Mouse (Mus musculus) telencephalon, adult 2 months (tissue): ENCODE results near the gene 2410015M20Rik.

Source experiments
- DNase-seq: peaks from one replicate; pipeline ENCODE4 v3.0.0-alpha.2; 2011; ENCODE audit warnings: low read depth, low spot score

The 2410015M20Rik gene

GRCm38 (mm10) chr17:56572939-56573338, 36.6 kb downstream of the 2410015M20Rik start:
- no peak for DNase-seq

GRCm38 (mm10) chr17:56572154-56572553, 37.4 kb downstream of the 2410015M20Rik start:
- DNase-seq: no peak

- DNase-seq: no peak
Measured at GRCm38 (mm10) chr17:56570287-56570686, 39.3 kb downstream of the 2410015M20Rik start.

- no peak for DNase-seq
Measured at GRCm38 (mm10) chr17:56567370-56567769, 42.2 kb downstream of the 2410015M20Rik start.

- DNase-seq: no peak
Measured at GRCm38 (mm10) chr17:56566918-56567317, 42.7 kb downstream of the 2410015M20Rik start.

- no peak for DNase-seq
Measured at GRCm38 (mm10) chr17:56566293-56566692, 43.3 kb downstream of the 2410015M20Rik start.

- no peak for DNase-seq
Measured at GRCm38 (mm10) chr17:56561866-56562265, 47.7 kb downstream of the 2410015M20Rik start.

GRCm38 (mm10) chr17:56560131-56560530, 49.4 kb downstream of the 2410015M20Rik start:
- no peak for DNase-seq

GRCm38 (mm10) chr17:56559386-56559785, 50.2 kb downstream of the 2410015M20Rik start:
- DNase-seq: no peak

GRCm38 (mm10) chr17:56558448-56558847, 51.1 kb downstream of the 2410015M20Rik start:
- DNase-seq: no peak
